Mouse (Mus musculus) stomach, embryonic 14.5 days (tissue): ENCODE measurements around the gene Inpp4a. TPM values are rescaled to one million over a fixed set of nuclear protein-coding genes. Genes with fewer than 3 reads are reported as not detected.

ENCODE experiments used
- ATAC-seq: fragments of 200-750 bp; cut with Nextera tagmentation; 2 replicates; pipeline ENCODE4 v1.8.0; 2017; ENCODE audit warnings: low read depth, moderate TSS enrichment; ENCODE audit not compliant: insufficient number of reproducible peaks, insufficient read depth, low FRiP score
- H3K27ac ChIP-seq: fragments of 300-500 bp; sonication (generic); 2 replicates; pipeline ENCODE4 v1.5.1; 2014; ENCODE audit warnings: mild to moderate bottlenecking, low read length, moderate library complexity, mixed read lengths
- H3K27me3 ChIP-seq: fragments of 300-500 bp; sonication (generic); 2 replicates; pipeline ENCODE4 v1.6.1; 2014; ENCODE audit warnings: low read length, control low read depth, mixed read lengths; ENCODE audit not compliant: control insufficient read depth, insufficient read depth
- H3K36me3 ChIP-seq: fragments of 300-500 bp; sonication (generic); 2 replicates; pipeline ENCODE4 v1.6.1; 2014; ENCODE audit warnings: mild to moderate bottlenecking, control low read depth, low read length, moderate library complexity, mixed read lengths; ENCODE audit not compliant: control insufficient read depth, insufficient read depth
- H3K4me1 ChIP-seq: fragments of 300-500 bp; sonication (generic); 2 replicates; pipeline ENCODE4 v1.6.1; 2014; ENCODE audit warnings: low read length, control low read depth, mixed read lengths; ENCODE audit not compliant: control insufficient read depth, insufficient read depth
- H3K4me2 ChIP-seq: fragments of 300-500 bp; sonication (generic); replicated peaks from 2 replicates; pipeline ENCODE4 v1.6.1; 2014; ENCODE audit warnings: low read depth, low read length, control low read depth
- H3K4me3 ChIP-seq: fragments of 300-500 bp; sonication (generic); 2 replicates; pipeline ENCODE4 v1.5.1; 2014; ENCODE audit warnings: low read depth, low read length, control low read depth
- H3K9ac ChIP-seq: fragments of 300-500 bp; sonication (generic); replicated peaks from 2 replicates; pipeline ENCODE4 v1.6.1; 2014; ENCODE audit warnings: low read depth, mild to moderate bottlenecking, control low read depth, low read length, moderate library complexity, mixed read lengths
- H3K9me3 ChIP-seq: fragments of 300-500 bp; sonication (generic); 2 replicates; pipeline ENCODE4 v1.6.1; 2016; ENCODE audit warnings: low read depth, low read length, control low read depth; ENCODE audit not compliant: control insufficient read depth
- WGBS: fragments of 180-500 bp; shearing (Covaris S2); extraction: QIAGEN DNeasy Blood & Tissue Kit; methylation state at CpG from one replicate; pipeline ENCODE4 v1.1.7; 2014; 5-methylcytosine and 5-hydroxymethylcytosine counted together
- polyA plus RNA-seq: library from polyadenylated mRNA; unstranded; fragments of >200 nt; fragmentation: Nextera tagmentation; extraction: Ambion mirVana; gene quantifications from 2 replicates; pipeline ENCODE4 v1.2.1, GENCODE M21; 2014

Gene Inpp4a
- polyA plus RNA-seq, 1 experiment from 2014 or later = 20.8 TPM

- Histone ChIP-seq H3K4me3 (no peak overlapping the region), H3K27ac (no peak overlapping the region), H3K4me1 (no peaks in the 10 kb centered on the region), H3K4me2 (no peak overlapping the region), H3K36me3 (no peaks in the 10 kb centered on the region), H3K9ac (no peak overlapping the region), H3K9me3 (no peaks in the 10 kb centered on the region), H3K27me3 (no peaks in the 10 kb centered on the region)
- no peak for ATAC-seq
- 95% methylated on average over 4 of the region's 4 CpGs for WGBS
Observed at GRCm38 (mm10) chr1:37309939-37310515, 10.4 kb downstream of the Inpp4a start.

DNA sequence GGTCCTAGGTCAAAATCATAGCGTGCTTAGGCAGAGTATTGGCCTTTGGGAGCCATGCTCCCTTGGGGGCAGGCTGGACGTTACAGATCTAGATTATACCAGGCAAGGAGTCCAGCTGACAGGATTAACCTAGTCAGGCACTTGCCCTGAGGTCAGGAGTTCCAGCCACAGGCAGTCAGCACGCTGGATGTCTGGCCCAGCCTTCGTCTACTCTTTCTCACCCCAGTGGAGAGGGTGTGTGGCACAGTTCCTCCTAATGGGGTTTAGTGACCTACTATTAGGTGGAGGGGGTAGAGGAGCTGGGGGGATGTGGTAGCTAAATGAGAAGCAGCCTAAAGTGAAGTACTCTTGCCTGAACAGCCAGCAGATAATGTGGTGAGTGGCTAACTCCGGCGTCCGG, 14.7 kb downstream of the Inpp4a start:
- Histone ChIP-seq H3K9me3 (no peaks in the 10 kb centered on the region), H3K27ac (no peak overlapping the region), H3K4me1 (no peaks in the 10 kb centered on the region), H3K36me3 (no peaks in the 10 kb centered on the region), H3K4me3 (no peak overlapping the region), H3K9ac (no peak overlapping the region), H3K27me3 (no peaks in the 10 kb centered on the region), H3K4me2 (no peak overlapping the region)
- WGBS = 54% methylated on average over 7 of the region's 7 CpGs
- ATAC-seq = no peak

DNA sequence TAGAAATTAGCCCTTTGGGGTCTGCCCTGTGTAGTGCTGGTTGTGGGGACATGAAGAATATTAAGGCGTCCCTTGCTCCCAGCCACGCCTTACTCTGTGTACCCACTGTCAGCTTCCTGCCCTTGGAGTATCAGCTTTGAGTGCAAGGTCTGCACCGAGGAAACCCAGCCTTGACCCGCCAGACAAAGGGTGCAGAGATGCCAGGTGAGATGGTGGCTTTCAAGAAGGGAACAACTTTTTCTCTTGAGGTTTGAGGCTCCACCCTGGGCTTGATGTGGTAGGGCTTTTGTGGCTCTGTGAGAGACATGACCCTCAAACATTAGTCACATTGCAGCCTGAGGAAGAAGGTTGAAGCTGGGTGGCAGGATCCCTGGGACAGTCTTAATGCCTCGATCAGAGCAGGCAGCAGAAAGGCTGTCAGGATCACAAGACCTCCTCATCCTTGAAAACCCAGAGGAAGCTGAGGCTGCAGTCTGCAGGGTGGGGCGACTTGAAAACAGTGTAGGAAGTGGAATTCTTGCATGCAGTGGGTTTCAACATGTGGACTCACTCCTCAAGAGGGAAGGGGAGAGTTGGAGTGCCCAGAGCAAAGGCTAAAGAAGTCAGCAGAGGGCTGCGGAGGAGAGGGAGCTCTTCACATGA, 18.1 kb downstream of the Inpp4a start:
- 72% methylated on average over 7 of the region's 7 CpGs for WGBS
- no peak overlapping the region for H3K27ac ChIP-seq
- H3K9me3 ChIP-seq = no peaks in the 10 kb centered on the region
- H3K4me1 ChIP-seq = no peaks in the 10 kb centered on the region
- H3K36me3 ChIP-seq = no peaks in the 10 kb centered on the region
- no peak overlapping the region for H3K4me2 ChIP-seq
- no peak overlapping the region for H3K4me3 ChIP-seq
- H3K9ac ChIP-seq = no peak overlapping the region
- no peaks in the 10 kb centered on the region for H3K27me3 ChIP-seq
- ATAC-seq = no peak

DNA sequence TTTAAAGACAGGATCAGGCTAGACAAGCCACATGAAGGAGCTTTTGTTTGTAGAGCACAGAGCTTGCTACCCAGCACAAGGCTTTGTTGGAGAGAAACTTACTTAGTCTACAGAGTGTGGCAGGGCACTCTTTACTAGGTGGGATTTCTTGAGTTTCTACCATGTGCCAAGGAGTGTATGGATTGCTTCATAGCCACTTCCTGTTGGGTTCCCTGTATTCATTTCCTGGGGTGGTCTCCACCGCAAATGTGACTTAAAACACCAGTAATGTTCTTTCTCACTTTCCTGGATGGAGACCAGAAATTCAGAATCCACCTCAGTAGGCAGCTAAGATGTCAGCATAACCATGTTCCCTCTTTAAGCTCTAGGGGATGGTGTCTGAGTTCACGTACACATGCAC, 18.9 kb downstream of the Inpp4a start:
- Histone ChIP-seq H3K27me3 (no peaks in the 10 kb centered on the region), H3K9ac (no peak overlapping the region), H3K36me3 (no peaks in the 10 kb centered on the region), H3K4me3 (no peak overlapping the region), H3K27ac (no peak overlapping the region), H3K4me1 (no peaks in the 10 kb centered on the region), H3K9me3 (no peaks in the 10 kb centered on the region), H3K4me2 (no peak overlapping the region)
- 85% methylated on average over 2 of the region's 2 CpGs for WGBS
- no peak for ATAC-seq

DNA sequence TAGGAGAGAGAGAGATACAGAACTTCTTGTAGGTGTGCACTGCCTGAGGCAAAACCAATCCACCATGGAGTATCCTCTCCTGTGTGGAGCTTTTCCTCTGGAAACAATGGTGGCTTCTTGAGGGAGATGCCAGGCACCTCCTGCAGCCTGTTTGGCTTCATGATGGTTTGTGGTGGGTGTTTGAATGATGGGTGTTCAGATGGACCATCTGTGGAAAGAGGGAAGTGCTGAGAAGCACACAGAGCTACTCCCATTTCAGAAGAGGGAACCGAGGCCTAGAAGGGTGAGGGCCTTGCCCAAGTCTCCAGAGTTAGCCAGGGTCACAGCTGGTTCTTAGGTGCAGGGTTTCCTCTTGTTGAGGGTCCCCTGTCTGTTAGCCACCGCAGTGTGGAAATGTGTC, 23.0 kb downstream of the Inpp4a start:
- Histone ChIP-seq H3K4me3 (no peak overlapping the region), H3K9ac (no peak overlapping the region), H3K27me3 (no peaks in the 10 kb centered on the region), H3K4me2 (no peak overlapping the region), H3K4me1 (no peaks in the 10 kb centered on the region), H3K36me3 (no peaks in the 10 kb centered on the region), H3K9me3 (no peaks in the 10 kb centered on the region), H3K27ac (no peak overlapping the region)
- WGBS = 89% methylated on average over 2 of the region's 2 CpGs
- ATAC-seq = no peak

GRCm38 (mm10) chr1:37323208-37323607, 23.5 kb downstream of the Inpp4a start:
- Histone ChIP-seq H3K4me1 (no peaks in the 10 kb centered on the region), H3K9ac (no peak overlapping the region), H3K27ac (no peak overlapping the region), H3K4me3 (no peak overlapping the region), H3K36me3 (no peaks in the 10 kb centered on the region), H3K4me2 (no peak overlapping the region), H3K27me3 (no peaks in the 10 kb centered on the region), H3K9me3 (no peaks in the 10 kb centered on the region)
- WGBS = 77% methylated on average over 4 of the region's 4 CpGs
- ATAC-seq = no peak

DNA sequence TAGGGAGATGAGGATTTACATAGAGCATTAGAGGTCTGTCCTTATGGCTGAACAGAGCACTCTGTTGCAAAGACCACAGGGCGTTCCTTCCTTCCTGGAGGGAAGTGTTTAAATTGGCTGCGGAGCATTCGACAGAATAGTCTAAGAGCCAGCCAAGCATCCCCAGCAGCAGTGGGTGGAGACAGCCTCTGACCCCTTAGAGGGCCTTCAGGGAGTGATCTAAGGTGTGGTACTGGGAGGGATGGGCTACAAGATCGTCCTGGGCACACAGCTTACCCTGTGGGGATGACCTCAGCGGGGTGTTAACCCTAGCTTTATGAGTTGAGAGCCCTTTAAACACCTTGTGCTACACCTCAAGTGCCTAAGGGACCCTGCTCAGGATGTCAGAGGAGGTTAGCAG, 24.9 kb downstream of the Inpp4a start:
- H3K36me3 ChIP-seq = no peaks in the 10 kb centered on the region
- H3K27me3 ChIP-seq = no peaks in the 10 kb centered on the region
- no peak overlapping the region for H3K27ac ChIP-seq
- no peaks in the 10 kb centered on the region for H3K9me3 ChIP-seq
- H3K9ac ChIP-seq = no peak overlapping the region
- H3K4me2 ChIP-seq = no peak overlapping the region
- no peak overlapping the region for H3K4me3 ChIP-seq
- no peaks in the 10 kb centered on the region for H3K4me1 ChIP-seq
- 43% methylated on average over 5 of the region's 5 CpGs for WGBS
- no peak for ATAC-seq

GRCm38 (mm10) chr1:37327311-37327710, 27.6 kb downstream of the Inpp4a start:
- H3K4me2 ChIP-seq = no peak overlapping the region
- H3K4me1 ChIP-seq = no peaks in the 10 kb centered on the region
- no peak overlapping the region for H3K4me3 ChIP-seq
- no peak overlapping the region for H3K9ac ChIP-seq
- no peaks in the 10 kb centered on the region for H3K9me3 ChIP-seq
- H3K27me3 ChIP-seq = no peaks in the 10 kb centered on the region
- H3K36me3 ChIP-seq = no peaks in the 10 kb centered on the region
- 50% methylated on average over 4 of the region's 4 CpGs for WGBS
- no peak for ATAC-seq
- H3K27ac ChIP-seq = no peak overlapping the region

- Histone ChIP-seq H3K9me3 (no peaks in the 10 kb centered on the region), H3K27me3 (no peaks in the 10 kb centered on the region), H3K4me2 (no peak overlapping the region), H3K4me1 (no peaks in the 10 kb centered on the region), H3K27ac (no peak overlapping the region), H3K9ac (no peak overlapping the region), H3K4me3 (no peak overlapping the region), H3K36me3 (no peaks in the 10 kb centered on the region)
- no peak for ATAC-seq
- WGBS = 83% methylated on average over 3 of the region's 3 CpGs
Observed at GRCm38 (mm10) chr1:37329132-37329531, 29.5 kb downstream of the Inpp4a start.
